Mouse (Mus musculus) lung, embryonic 16.5 days (tissue): ENCODE data around the gene Gm20518. TPM values are rescaled to one million over a fixed set of nuclear protein-coding genes. Genes with fewer than 3 reads are reported as not detected.

Experiments
- ATAC-seq: fragments of 200-750 bp; cut with Nextera tagmentation; 2 replicates; pipeline ENCODE4 v1.8.0; 2017; ENCODE audit warnings: low read depth, mild to moderate bottlenecking, moderate library complexity
- H3K27ac ChIP-seq: fragments of 300-500 bp; sonication (generic); 2 replicates; pipeline ENCODE4 v1.5.1; 2014; ENCODE audit warnings: mild to moderate bottlenecking, control low read depth, low read length
- H3K27me3 ChIP-seq: fragments of 300-500 bp; sonication (generic); 2 replicates; pipeline ENCODE4 v1.6.1; 2014; ENCODE audit warnings: low read depth, low read length, mixed read lengths; ENCODE audit not compliant: control insufficient read depth, insufficient read depth
- H3K36me3 ChIP-seq: fragments of 300-500 bp; sonication (generic); 2 replicates; pipeline ENCODE4 v1.6.1; 2014; ENCODE audit warnings: low read length; ENCODE audit not compliant: control insufficient read depth, insufficient read depth
- H3K4me1 ChIP-seq: fragments of 300-500 bp; sonication (generic); replicated peaks from 2 replicates; pipeline ENCODE4 v1.6.1; 2014; ENCODE audit warnings: low read length, mixed read lengths; ENCODE audit not compliant: control insufficient read depth, insufficient read depth
- H3K4me2 ChIP-seq: fragments of 300-500 bp; sonication (generic); 2 replicates; pipeline ENCODE4 v1.6.1; 2014; ENCODE audit warnings: low read depth, low read length, control low read depth
- H3K4me3 ChIP-seq: fragments of 300-500 bp; sonication (generic); 2 replicates; pipeline ENCODE4 v1.5.1; 2014; ENCODE audit warnings: mild to moderate bottlenecking, low read length, control low read depth
- H3K9ac ChIP-seq: fragments of 300-500 bp; sonication (generic); 2 replicates; pipeline ENCODE4 v1.6.1; 2014; ENCODE audit warnings: low read length, control low read depth
- H3K9me3 ChIP-seq: fragments of 300-500 bp; sonication (generic); 2 replicates; pipeline ENCODE4 v1.6.1; 2016; ENCODE audit warnings: low read length; ENCODE audit not compliant: control insufficient read depth
- WGBS: fragments of 180-500 bp; shearing (Covaris S2); extraction: QIAGEN DNeasy Blood & Tissue Kit; methylation state at CpG from one replicate; pipeline ENCODE4 v1.1.7; 2014; 5-methylcytosine and 5-hydroxymethylcytosine counted together
- polyA plus RNA-seq: library from polyadenylated mRNA; unstranded; fragments of >200 nt; fragmentation: Nextera tagmentation; extraction: Ambion mirVana; gene quantifications from 2 replicates; pipeline ENCODE4 v1.2.1, GENCODE M21; 2015

Gene Gm20518
- polyA plus RNA-seq, 1 experiment from 2014 or later = 0.33 TPM

DNA sequence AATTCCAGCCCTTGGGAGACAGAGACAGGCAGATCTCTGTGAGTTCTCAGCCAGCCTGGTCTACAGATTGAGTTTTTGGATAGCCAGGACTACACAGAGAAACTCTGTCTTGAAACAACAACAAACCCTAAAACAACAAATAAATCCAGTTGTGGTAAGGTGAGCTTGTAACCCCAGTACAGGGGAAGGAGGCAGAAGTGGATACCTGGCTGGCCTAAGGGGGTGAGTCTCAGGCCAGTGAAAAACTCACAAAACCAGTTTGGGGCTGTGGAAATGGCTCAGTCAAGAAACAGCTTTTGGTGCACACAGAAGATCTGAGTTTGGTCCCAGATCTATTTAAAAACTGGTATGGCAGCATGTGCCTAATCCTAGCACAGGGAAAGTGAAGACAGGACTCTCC is 9.3 kb downstream of the Gm20518 start:
- Histone ChIP-seq H3K4me2 (no peak overlapping the region), H3K27me3 (no peaks in the 10 kb centered on the region), H3K9ac (no peak overlapping the region), H3K4me1 (peaks cover 4% of the 10 kb centered on the region; the same call in 1 of the 2 replicates), H3K27ac (no peak overlapping the region), H3K9me3 (no peaks in the 10 kb centered on the region), H3K36me3 (0 out of 2 replicates have a peak, but pooled peaks cover 3% of the 10 kb centered on the region), H3K4me3 (no peak overlapping the region)
- ATAC-seq = peak; percentile 49; the same call in 1 of the 2 replicates

DNA sequence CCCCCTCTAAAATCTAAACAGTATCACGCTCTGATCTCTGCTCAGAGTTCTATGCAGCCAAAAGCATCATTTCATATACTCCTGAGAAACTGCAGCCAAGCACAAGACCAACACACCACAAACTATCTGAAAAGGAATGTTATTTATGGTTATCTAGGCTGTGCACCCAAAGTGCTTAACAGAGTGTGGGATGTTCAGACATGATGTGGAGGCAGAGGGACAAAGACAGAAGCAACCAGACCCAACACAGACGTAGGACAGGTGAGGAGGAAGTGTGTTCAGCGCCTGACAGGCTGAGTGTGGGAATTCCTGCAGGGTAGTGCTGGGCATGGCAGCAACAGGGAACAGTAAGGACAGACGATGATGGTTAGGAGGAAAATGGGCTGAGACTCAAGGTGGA is 11.9 kb downstream of the Gm20518 start:
- Histone ChIP-seq H3K36me3 (0 out of 2 replicates have a peak, but pooled peaks cover 1% of the 10 kb centered on the region), H3K9me3 (no peaks in the 10 kb centered on the region), H3K4me2 (no peak overlapping the region), H3K4me1 (peaks cover 4% of the 10 kb centered on the region; the same call in 1 of the 2 replicates), H3K27me3 (no peaks in the 10 kb centered on the region), H3K27ac (no peak overlapping the region), H3K9ac (no peak overlapping the region), H3K4me3 (no peak overlapping the region)
- 89% methylated on average over 4 of the region's 4 CpGs for WGBS
- ATAC-seq = no peak

DNA sequence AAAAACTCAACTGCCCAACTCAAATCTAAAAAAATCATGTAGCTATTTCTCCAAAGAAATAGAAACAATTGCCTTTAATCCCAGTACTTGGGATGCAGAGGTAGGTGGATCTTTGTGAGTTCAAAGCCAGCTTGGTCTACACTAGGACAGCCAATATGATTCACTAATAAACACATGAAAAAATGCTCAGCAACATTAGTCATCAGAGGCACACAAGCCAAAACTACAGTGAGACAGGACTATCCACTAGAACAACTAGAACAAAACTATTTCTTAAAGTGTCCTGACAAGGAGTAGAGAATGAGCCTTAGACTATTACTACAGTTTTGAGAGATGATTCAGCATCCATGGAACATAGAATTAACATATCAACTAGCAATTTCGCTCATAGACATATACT is 15.4 kb downstream of the Gm20518 start:
- peaks cover 5% of the 10 kb centered on the region; the same call in 1 of the 2 replicates for H3K36me3 ChIP-seq
- H3K27ac ChIP-seq = no peak overlapping the region
- WGBS = 90% methylated on average over 1 of the region's 1 CpGs
- no peaks in the 10 kb centered on the region for H3K9me3 ChIP-seq
- no peaks in the 10 kb centered on the region for H3K27me3 ChIP-seq
- no peaks in the 10 kb centered on the region; the same call in 1 of the 2 replicates for H3K4me1 ChIP-seq
- no peak overlapping the region for H3K4me3 ChIP-seq
- no peak overlapping the region for H3K9ac ChIP-seq
- no peak overlapping the region for H3K4me2 ChIP-seq
- ATAC-seq = no peak

DNA sequence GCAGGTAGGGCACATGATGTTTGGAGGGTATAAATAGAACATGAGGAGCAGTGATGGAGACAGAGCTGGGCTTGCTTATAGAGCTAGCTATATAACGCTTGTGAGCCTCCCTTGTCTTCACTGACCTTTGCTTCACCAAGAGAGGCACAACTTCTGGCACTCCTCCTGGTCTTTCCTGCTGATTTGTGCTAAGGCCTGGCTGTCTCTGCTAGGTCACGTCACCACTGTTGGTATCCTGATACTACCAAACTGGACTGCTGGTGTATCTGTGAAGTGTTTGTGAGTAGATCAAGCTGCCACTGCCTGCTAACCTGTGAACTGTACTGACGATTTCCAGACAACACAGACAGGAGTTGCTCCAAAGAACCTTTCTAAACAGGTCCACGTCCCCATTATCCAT is 16.3 kb downstream of the Gm20518 start:
- ATAC-seq = no peak
- Histone ChIP-seq H3K4me2 (no peak overlapping the region), H3K27ac (no peak overlapping the region)

DNA sequence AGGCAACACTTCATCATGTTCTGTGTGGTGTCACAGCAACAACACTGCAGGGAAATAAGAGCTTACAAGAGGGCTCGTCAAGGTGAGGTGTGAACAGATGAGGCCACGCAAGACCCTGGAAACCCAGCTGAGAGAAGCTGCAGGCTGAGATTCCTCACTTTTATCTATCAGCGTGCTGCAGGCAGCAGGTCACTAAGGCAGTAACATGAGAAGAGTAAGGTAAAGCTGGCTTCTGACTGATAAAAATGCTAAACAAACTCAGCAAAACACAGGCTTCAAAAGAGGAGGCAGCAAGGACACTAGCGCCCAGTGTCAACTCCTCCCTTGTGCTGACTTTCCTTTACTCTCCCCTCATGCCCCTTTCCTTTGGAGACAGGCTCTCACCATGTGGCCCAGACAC is 18.5 kb downstream of the Gm20518 start:
- Histone ChIP-seq H3K4me2 (no peak overlapping the region), H3K27ac (no peak overlapping the region), H3K27me3 (no peaks in the 10 kb centered on the region), H3K9ac (no peak overlapping the region), H3K4me3 (no peak overlapping the region), H3K9me3 (no peaks in the 10 kb centered on the region), H3K4me1 (no peaks in the 10 kb centered on the region; the same call in 1 of the 2 replicates), H3K36me3 (peaks cover 6% of the 10 kb centered on the region; the same call in 1 of the 2 replicates)
- ATAC-seq = no peak
- 37% methylated on average over 4 of the region's 4 CpGs for WGBS

More for the DNA sequence above, 16.3 kb downstream of the Gm20518 start:
- WGBS = 72% methylated on average over 4 of the region's 4 CpGs
- Histone ChIP-seq H3K36me3 (peaks cover 6% of the 10 kb centered on the region; the same call in 1 of the 2 replicates), H3K9me3 (no peaks in the 10 kb centered on the region), H3K4me1 (no peaks in the 10 kb centered on the region; the same call in 1 of the 2 replicates), H3K4me3 (no peak overlapping the region), H3K9ac (no peak overlapping the region), H3K27me3 (no peaks in the 10 kb centered on the region)

DNA sequence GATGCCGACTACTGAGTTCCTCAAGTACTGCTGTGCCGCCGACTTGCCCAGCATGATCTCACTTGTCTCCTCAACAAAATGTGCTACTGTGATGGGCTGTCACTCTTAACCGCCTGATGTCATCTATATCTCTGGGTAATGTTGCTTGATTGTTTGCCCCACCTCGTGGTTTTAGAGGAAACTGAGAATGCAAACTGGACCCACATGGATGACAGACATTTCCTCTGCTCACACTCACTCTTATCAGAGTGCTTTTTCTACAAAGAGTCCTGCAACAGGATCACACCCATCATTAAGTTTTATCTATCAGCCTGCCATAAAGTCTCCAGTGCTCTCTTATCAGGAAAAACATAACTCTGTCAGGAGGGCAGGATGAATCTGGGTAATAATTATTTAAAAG is 20.2 kb downstream of the Gm20518 start:
- WGBS = 64% methylated on average over 5 of the region's 5 CpGs
- no peak overlapping the region for H3K27ac ChIP-seq
- peaks cover 6% of the 10 kb centered on the region; the same call in 1 of the 2 replicates for H3K36me3 ChIP-seq
- H3K4me1 ChIP-seq = no peaks in the 10 kb centered on the region; the same call in 1 of the 2 replicates
- no peak overlapping the region for H3K4me2 ChIP-seq
- H3K9ac ChIP-seq = no peak overlapping the region
- no peak for ATAC-seq
- H3K9me3 ChIP-seq = no peaks in the 10 kb centered on the region
- no peaks in the 10 kb centered on the region for H3K27me3 ChIP-seq
- H3K4me3 ChIP-seq = no peak overlapping the region

DNA sequence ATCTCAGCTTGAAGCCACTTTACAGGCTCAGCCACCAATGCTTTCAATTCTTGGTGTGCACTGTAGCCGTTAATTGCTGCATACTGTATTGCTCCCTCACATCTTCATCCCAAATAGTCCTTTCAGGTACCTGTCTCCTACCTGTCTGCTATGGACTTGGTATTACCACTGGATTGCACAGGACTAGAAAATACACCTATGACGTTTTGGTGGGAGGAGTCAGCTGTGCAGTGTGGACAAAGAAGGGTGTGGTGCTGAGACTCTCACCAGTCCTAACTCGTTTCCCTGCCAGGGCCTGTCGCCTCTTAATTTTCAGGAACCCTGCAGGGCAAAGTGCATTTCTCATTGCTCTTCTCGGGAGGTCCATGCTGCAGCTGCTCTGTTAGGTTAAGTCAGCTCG is 25.7 kb downstream of the Gm20518 start:
- Histone ChIP-seq H3K27me3 (no peaks in the 10 kb centered on the region), H3K4me1 (no peaks in the 10 kb centered on the region), H3K36me3 (peaks cover 5% of the 10 kb centered on the region; the same call in 1 of the 2 replicates), H3K4me3 (no peak overlapping the region), H3K4me2 (no peak overlapping the region), H3K27ac (no peak overlapping the region), H3K9ac (no peak overlapping the region), H3K9me3 (no peaks in the 10 kb centered on the region)
- ATAC-seq = no peak
- WGBS = 65% methylated on average over 6 of the region's 6 CpGs

DNA sequence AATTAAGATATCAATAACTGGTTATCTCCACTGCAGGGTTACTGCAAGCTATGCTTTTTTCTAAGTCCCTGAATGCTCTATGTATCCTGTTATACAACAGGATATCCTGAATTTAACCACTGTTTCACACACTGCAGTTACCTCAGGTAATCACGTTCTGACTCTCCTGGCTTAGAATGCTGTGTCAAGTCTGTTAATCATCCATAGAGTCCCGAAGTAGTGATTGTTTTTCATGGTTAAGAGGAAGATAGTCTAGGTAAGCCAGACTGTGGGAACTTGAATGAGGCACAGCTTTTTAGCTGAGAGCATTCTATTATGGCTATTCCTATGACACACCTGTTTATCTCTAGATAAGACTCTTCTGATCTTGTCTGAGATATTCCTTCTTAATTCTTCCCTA is 26.2 kb downstream of the Gm20518 start:
- H3K9ac ChIP-seq = no peak overlapping the region
- H3K4me3 ChIP-seq = no peak overlapping the region
- H3K9me3 ChIP-seq = no peaks in the 10 kb centered on the region
- H3K27ac ChIP-seq = no peak overlapping the region
- H3K27me3 ChIP-seq = no peaks in the 10 kb centered on the region
- peaks cover 6% of the 10 kb centered on the region; the same call in 1 of the 2 replicates for H3K36me3 ChIP-seq
- no peaks in the 10 kb centered on the region for H3K4me1 ChIP-seq
- ATAC-seq = no peak
- H3K4me2 ChIP-seq = no peak overlapping the region
- 58% methylated on average over 2 of the region's 2 CpGs for WGBS

DNA sequence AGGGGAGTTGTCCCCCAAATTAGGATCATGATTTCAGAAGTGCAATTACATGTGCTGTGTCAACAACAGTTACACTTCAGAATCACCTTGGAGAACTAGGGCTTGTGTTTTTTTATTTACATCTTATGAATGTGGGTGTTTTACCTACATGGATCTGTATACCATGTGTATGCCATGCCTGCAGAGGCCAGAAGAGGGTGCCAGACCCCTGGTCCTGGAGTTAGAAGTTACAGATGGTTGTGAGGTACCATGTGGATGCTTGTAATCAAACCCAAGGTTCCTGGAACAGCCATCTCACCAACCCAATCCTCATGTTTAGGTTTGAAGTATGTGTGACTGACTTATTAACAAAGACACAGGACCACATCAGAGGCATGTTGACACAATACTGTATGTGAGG is 32.9 kb downstream of the Gm20518 start:
- Histone ChIP-seq H3K27ac (no peak overlapping the region), H3K27me3 (no peaks in the 10 kb centered on the region), H3K4me2 (no peak overlapping the region), H3K4me3 (no peak overlapping the region), H3K4me1 (no peaks in the 10 kb centered on the region), H3K9ac (no peak overlapping the region), H3K36me3 (peaks cover 44% of the 10 kb centered on the region), H3K9me3 (no peaks in the 10 kb centered on the region)
- no peak for ATAC-seq

DNA sequence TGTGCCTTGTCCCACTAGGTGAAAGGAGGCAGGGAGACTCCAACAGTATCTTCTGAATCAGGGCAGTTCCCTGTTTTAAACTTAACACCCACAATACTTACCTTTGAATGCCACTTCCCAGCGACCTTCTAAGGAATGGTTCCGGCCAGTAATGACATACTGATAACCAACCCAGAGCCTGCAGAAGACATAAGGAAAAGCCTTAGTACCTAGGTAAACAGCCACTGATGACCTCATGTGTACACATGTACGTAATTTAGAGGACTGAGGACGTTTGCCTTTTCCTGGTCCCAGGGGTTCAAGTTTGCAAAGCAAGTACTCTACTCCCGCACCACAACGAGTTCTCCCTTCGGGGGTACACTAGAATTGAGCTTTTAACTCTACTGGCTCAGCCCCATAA is 34.3 kb downstream of the Gm20518 start:
- H3K4me1 ChIP-seq = no peaks in the 10 kb centered on the region
- no peak overlapping the region for H3K4me3 ChIP-seq
- H3K36me3 ChIP-seq = peaks cover 49% of the 10 kb centered on the region
- H3K9me3 ChIP-seq = no peaks in the 10 kb centered on the region
- 74% methylated on average over 7 of the region's 7 CpGs for WGBS
- H3K4me2 ChIP-seq = no peak overlapping the region
- no peak overlapping the region for H3K27ac ChIP-seq
- no peak overlapping the region for H3K9ac ChIP-seq
- no peak for ATAC-seq
- no peaks in the 10 kb centered on the region for H3K27me3 ChIP-seq
